Mouse (Mus musculus) liver, embryonic 14.5 days (tissue): Measurements from ENCODE around the gene Hivep3.

Experiments
- CTCF ChIP-seq: IDR thresholded peaks from 2 replicates; pipeline ENCODE4 v1.5.1; 2016; ENCODE audit warnings: antibody characterized with exemption, low read depth, control low read depth
- EP300 ChIP-seq: IDR thresholded peaks from 2 replicates; pipeline ENCODE4 v1.6.1; 2016; ENCODE audit warnings: antibody characterized with exemption, low read depth

DNA sequence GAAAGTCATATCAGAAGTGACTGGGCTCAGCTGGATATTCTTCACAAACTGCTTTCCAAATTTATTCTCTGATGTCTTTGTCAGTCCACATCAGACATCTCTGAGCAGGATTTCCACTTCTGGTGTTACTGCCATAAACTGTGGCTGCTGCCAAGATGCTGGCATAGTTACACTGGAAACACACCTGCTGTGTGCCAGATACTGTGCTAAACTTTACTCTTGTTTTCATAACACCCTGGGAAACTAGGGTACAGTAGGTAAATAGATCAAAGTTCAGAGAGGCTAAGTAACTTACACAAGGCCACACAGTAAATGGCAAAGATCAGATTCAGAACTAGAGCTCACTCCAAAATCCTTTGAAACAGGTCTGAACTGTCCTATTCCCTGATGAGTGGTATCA lies 367.6 kb downstream of the Hivep3 start:
- no peak for TF ChIP-seq CTCF
- TF ChIP-seq EP300, result no peak
